Mouse (Mus musculus) neural tube, embryonic 12.5 days (tissue): ENCODE results near the gene Slc12a3. TPM values are rescaled to one million over a fixed set of nuclear protein-coding genes. Genes with fewer than 3 reads are reported as not detected.
A peak's percentile ranks its signal among the peaks of the same experiment; 100 is the strongest.

Experiments used
- ATAC-seq: fragments of 200-750 bp; cut with Nextera tagmentation; 2 replicates; pipeline ENCODE4 v1.8.0; 2017; ENCODE audit warnings: low read depth, mild to moderate bottlenecking, moderate TSS enrichment, moderate library complexity; ENCODE audit not compliant: low FRiP score
- H3K27ac ChIP-seq: fragments of 300-500 bp; sonication (generic); 2 replicates; pipeline ENCODE4 v1.5.1; 2016
- H3K27me3 ChIP-seq: fragments of 300-500 bp; sonication (generic); replicated peaks from 2 replicates; pipeline ENCODE4 v1.6.1; 2016; ENCODE audit warnings: mild to moderate bottlenecking
- H3K36me3 ChIP-seq: fragments of 300-500 bp; sonication (generic); 2 replicates; pipeline ENCODE4 v1.6.1; 2016; ENCODE audit warnings: mild to moderate bottlenecking
- H3K4me1 ChIP-seq: fragments of 300-500 bp; sonication (generic); 2 replicates; pipeline ENCODE4 v1.6.1; 2016
- H3K4me2 ChIP-seq: fragments of 300-500 bp; sonication (generic); replicated peaks from 2 replicates; pipeline ENCODE4 v1.6.1; 2016; ENCODE audit warnings: mild to moderate bottlenecking
- H3K4me3 ChIP-seq: fragments of 300-500 bp; sonication (generic); 2 replicates; pipeline ENCODE4 v1.5.1; 2016
- H3K9ac ChIP-seq: fragments of 300-500 bp; sonication (generic); 2 replicates; pipeline ENCODE4 v1.6.1; 2016; ENCODE audit warnings: mild to moderate bottlenecking
- H3K9me3 ChIP-seq: fragments of 300-500 bp; sonication (generic); 2 replicates; pipeline ENCODE4 v1.6.1; 2016; ENCODE audit warnings: mild to moderate bottlenecking
- WGBS: fragments of 180-500 bp; shearing (Covaris S2); methylation state at CpG from one replicate; pipeline ENCODE4 v1.1.7; 2016; 5-methylcytosine and 5-hydroxymethylcytosine counted together
- polyA plus RNA-seq: library from polyadenylated mRNA; unstranded; fragments of >200 nt; fragmentation: Nextera tagmentation; extraction: Ambion mirVana; gene quantifications from 2 replicates; pipeline ENCODE4 v1.2.1, GENCODE M21; 2016

Gene Slc12a3
- polyA plus RNA-seq, 1 experiment from 2014 or later, result 0.19 TPM

- H3K27ac ChIP-seq, result no peak overlapping the region
- ATAC-seq, result no peak
- H3K36me3 ChIP-seq, result peaks cover 72% of the 10 kb centered on the region
- H3K4me2 ChIP-seq, result no peak overlapping the region
- no peak overlapping the region for H3K4me3 ChIP-seq
- no peaks in the 10 kb centered on the region for H3K27me3 ChIP-seq
- no peak overlapping the region for H3K9ac ChIP-seq
- H3K4me1 ChIP-seq, result no peaks in the 10 kb centered on the region
- WGBS, result 94% methylated on average over 7 of the region's 7 CpGs
- no peaks in the 10 kb centered on the region for H3K9me3 ChIP-seq
Observed at GRCm38 (mm10) chr8:94306989-94307513, 21.9 kb upstream of the Slc12a3 start.

GRCm38 (mm10) chr8:94307652-94308051 lies 21.3 kb upstream of the Slc12a3 start:
- H3K9me3 ChIP-seq, result no peaks in the 10 kb centered on the region
- WGBS, result 74% methylated on average over 9 of the region's 9 CpGs
- peaks cover 68% of the 10 kb centered on the region for H3K36me3 ChIP-seq

GRCm38 (mm10) chr8:94314069-94314468 lies 14.9 kb upstream of the Slc12a3 start:
- 89% methylated on average over 2 of the region's 2 CpGs for WGBS
- Histone ChIP-seq H3K4me1 (no peaks in the 10 kb centered on the region), H3K4me3 (no peak overlapping the region), H3K4me2 (no peak overlapping the region), H3K27me3 (no peaks in the 10 kb centered on the region), H3K9ac (no peak overlapping the region), H3K27ac (no peak overlapping the region), H3K36me3 (peaks cover 41% of the 10 kb centered on the region), H3K9me3 (no peaks in the 10 kb centered on the region)
- no peak for ATAC-seq

More at GRCm38 (mm10) chr8:94307652-94308051, 21.3 kb upstream of the Slc12a3 start:
- no peak overlapping the region for H3K9ac ChIP-seq
- ATAC-seq, result no peak
- no peaks in the 10 kb centered on the region for H3K27me3 ChIP-seq
- no peak overlapping the region for H3K4me3 ChIP-seq
- H3K27ac ChIP-seq, result no peak overlapping the region
- no peak overlapping the region for H3K4me2 ChIP-seq
- no peaks in the 10 kb centered on the region for H3K4me1 ChIP-seq

GRCm38 (mm10) chr8:94317249-94317648 lies 11.8 kb upstream of the Slc12a3 start:
- Histone ChIP-seq H3K9me3 (no peaks in the 10 kb centered on the region), H3K9ac (no peak overlapping the region), H3K4me1 (no peaks in the 10 kb centered on the region), H3K27ac (no peak overlapping the region), H3K4me2 (no peak overlapping the region), H3K36me3 (peaks cover 33% of the 10 kb centered on the region), H3K4me3 (no peak overlapping the region), H3K27me3 (no peaks in the 10 kb centered on the region)
- whole genome bisulfite sequencing, result 92% methylated on average over 2 of the region's 2 CpGs
- no peak for ATAC-seq

DNA sequence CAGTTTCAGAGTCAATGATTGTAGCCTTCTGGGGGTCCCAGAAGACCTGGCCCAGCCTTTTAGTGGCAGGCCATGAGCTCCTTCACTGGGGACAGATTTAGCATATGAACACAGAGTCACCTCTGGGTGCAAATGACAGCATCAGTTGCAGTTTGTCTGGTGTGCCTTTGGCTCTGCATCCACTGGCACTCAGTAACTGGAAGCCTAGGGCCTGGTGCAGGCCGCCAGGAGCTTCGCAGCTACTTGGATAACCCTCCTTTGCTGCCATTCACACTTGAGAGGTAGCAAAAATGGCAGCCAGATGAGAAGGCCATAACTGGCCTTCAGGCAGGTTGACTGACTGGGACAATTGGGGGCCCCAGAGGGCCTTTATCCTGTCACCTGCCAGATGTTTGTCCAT lies 11.3 kb upstream of the Slc12a3 start:
- no peak overlapping the region for H3K27ac ChIP-seq
- no peak overlapping the region for H3K4me3 ChIP-seq
- H3K36me3 ChIP-seq, result peaks cover 32% of the 10 kb centered on the region
- no peak overlapping the region for H3K4me2 ChIP-seq
- WGBS, result 98% methylated on average over 2 of the region's 2 CpGs
- no peaks in the 10 kb centered on the region for H3K27me3 ChIP-seq
- H3K9me3 ChIP-seq, result no peaks in the 10 kb centered on the region
- no peaks in the 10 kb centered on the region for H3K4me1 ChIP-seq
- no peak for ATAC-seq
- H3K9ac ChIP-seq, result no peak overlapping the region

- 86% methylated on average over 2 of the region's 2 CpGs for WGBS
- Histone ChIP-seq H3K27me3 (no peaks in the 10 kb centered on the region), H3K4me1 (no peaks in the 10 kb centered on the region), H3K4me3 (no peak overlapping the region), H3K9ac (no peak overlapping the region), H3K27ac (no peak overlapping the region), H3K36me3 (peaks cover 23% of the 10 kb centered on the region), H3K9me3 (no peaks in the 10 kb centered on the region), H3K4me2 (no peak overlapping the region)
- no peak for ATAC-seq
Observed at GRCm38 (mm10) chr8:94320036-94320435, 9.0 kb upstream of the Slc12a3 start.

GRCm38 (mm10) chr8:94322083-94322482 lies 6.9 kb upstream of the Slc12a3 start:
- WGBS, result 69% methylated on average over 4 of the region's 4 CpGs
- ATAC-seq, result no peak
- H3K9me3 ChIP-seq, result no peaks in the 10 kb centered on the region
- H3K36me3 ChIP-seq, result peaks cover 16% of the 10 kb centered on the region
- no peak overlapping the region for H3K4me2 ChIP-seq
- no peak overlapping the region for H3K9ac ChIP-seq
- no peaks in the 10 kb centered on the region for H3K27me3 ChIP-seq
- no peak overlapping the region for H3K4me3 ChIP-seq
- H3K27ac ChIP-seq, result no peak overlapping the region
- H3K4me1 ChIP-seq, result no peaks in the 10 kb centered on the region

- H3K27ac ChIP-seq, result no peak overlapping the region
- H3K4me3 ChIP-seq, result no peak overlapping the region
- no peak overlapping the region for H3K9ac ChIP-seq
- H3K4me2 ChIP-seq, result no peak overlapping the region
- H3K36me3 ChIP-seq, result peaks cover 12% of the 10 kb centered on the region
- no peaks in the 10 kb centered on the region for H3K9me3 ChIP-seq
- no peaks in the 10 kb centered on the region for H3K27me3 ChIP-seq
- WGBS, result 89% methylated on average over 6 of the region's 6 CpGs
- no peak for ATAC-seq
- H3K4me1 ChIP-seq, result no peaks in the 10 kb centered on the region
Observed at GRCm38 (mm10) chr8:94323041-94323440, 6.0 kb upstream of the Slc12a3 start.

DNA sequence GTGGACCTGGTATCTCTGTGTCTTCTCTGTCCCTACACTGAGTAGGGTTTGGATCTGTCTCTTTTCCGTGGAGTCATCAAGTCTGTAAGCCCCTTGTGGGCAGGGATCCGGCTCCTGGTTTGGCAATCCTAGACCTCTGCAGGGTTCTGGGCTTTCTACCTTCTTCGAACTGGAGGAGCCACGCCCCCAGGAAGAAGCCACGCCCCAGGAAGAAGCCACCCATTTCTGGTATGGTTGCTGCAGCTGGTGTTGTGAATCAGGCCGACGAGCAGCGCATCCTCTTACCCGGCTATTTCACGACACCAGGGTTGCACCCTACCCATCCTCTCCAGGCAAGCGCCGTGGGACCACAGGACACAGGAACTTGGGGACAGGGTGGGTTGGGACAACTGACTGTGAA lies 4.9 kb upstream of the Slc12a3 start:
- H3K27me3 ChIP-seq, result no peaks in the 10 kb centered on the region
- no peak overlapping the region for H3K4me3 ChIP-seq
- H3K9me3 ChIP-seq, result no peaks in the 10 kb centered on the region
- no peaks in the 10 kb centered on the region for H3K4me1 ChIP-seq
- no peak for ATAC-seq
- H3K9ac ChIP-seq, result no peak overlapping the region
- no peak overlapping the region for H3K4me2 ChIP-seq
- peaks cover 7% of the 10 kb centered on the region for H3K36me3 ChIP-seq
- 62% methylated on average over 12 of the region's 12 CpGs for WGBS
- H3K27ac ChIP-seq, result no peak overlapping the region

GRCm38 (mm10) chr8:94326016-94326415 lies 3.0 kb upstream of the Slc12a3 start:
- 81% methylated on average over 4 of the region's 4 CpGs for WGBS

GRCm38 (mm10) chr8:94330733-94331132 lies 1.7 kb downstream of the Slc12a3 start:
- Histone ChIP-seq H3K4me2 (no peak overlapping the region), H3K9ac (no peak overlapping the region), H3K4me1 (no peaks in the 10 kb centered on the region), H3K36me3 (no peaks in the 10 kb centered on the region), H3K27me3 (no peaks in the 10 kb centered on the region), H3K4me3 (no peak overlapping the region), H3K9me3 (no peaks in the 10 kb centered on the region), H3K27ac (no peak overlapping the region)
- ATAC-seq, result peak; percentile 76; the same call in 1 of the 2 replicates
- WGBS, result 35% methylated on average over 4 of the region's 4 CpGs

More at GRCm38 (mm10) chr8:94326016-94326415, 3.0 kb upstream of the Slc12a3 start:
- Histone ChIP-seq H3K27ac (no peak overlapping the region), H3K36me3 (no peaks in the 10 kb centered on the region; the same call in 1 of the 2 replicates), H3K9ac (no peak overlapping the region), H3K4me1 (no peaks in the 10 kb centered on the region), H3K27me3 (no peaks in the 10 kb centered on the region), H3K4me3 (no peak overlapping the region), H3K4me2 (no peak overlapping the region), H3K9me3 (no peaks in the 10 kb centered on the region)
- no peak for ATAC-seq

DNA sequence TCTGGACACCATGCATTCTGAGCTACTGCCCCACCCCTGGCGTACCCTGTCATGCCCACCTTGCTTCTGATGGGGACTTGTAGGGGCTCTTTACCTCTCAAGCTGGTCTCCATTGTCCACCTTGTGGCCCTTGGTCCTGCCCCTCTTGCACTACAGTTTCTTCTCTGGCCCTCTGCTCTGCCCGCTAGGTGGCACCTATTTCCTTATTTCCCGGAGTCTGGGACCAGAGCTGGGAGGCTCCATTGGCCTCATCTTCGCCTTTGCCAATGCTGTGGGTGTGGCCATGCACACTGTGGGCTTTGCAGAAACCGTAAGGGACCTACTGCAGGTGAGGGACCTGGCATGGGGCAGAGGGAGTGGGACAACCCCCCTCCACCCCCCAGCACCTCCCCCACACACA lies 4.3 kb downstream of the Slc12a3 start:
- Histone ChIP-seq H3K4me3 (no peak overlapping the region), H3K9me3 (no peaks in the 10 kb centered on the region), H3K27me3 (no peaks in the 10 kb centered on the region), H3K36me3 (no peaks in the 10 kb centered on the region), H3K4me1 (no peaks in the 10 kb centered on the region), H3K27ac (no peak overlapping the region), H3K9ac (no peak overlapping the region), H3K4me2 (no peak overlapping the region)
- ATAC-seq, result no peak
- 52% methylated on average over 5 of the region's 5 CpGs for WGBS

- H3K27ac ChIP-seq, result no peak overlapping the region
- H3K4me3 ChIP-seq, result no peak overlapping the region
- H3K4me1 ChIP-seq, result no peaks in the 10 kb centered on the region
- H3K9me3 ChIP-seq, result no peaks in the 10 kb centered on the region
- no peaks in the 10 kb centered on the region for H3K27me3 ChIP-seq
- no peak overlapping the region for H3K4me2 ChIP-seq
- WGBS, result 88% methylated on average over 8 of the region's 8 CpGs
- no peaks in the 10 kb centered on the region for H3K36me3 ChIP-seq
- no peak for ATAC-seq
- H3K9ac ChIP-seq, result no peak overlapping the region
Observed at GRCm38 (mm10) chr8:94337559-94337958, 8.6 kb downstream of the Slc12a3 start.
